Mouse (Mus musculus): ENCODE results near the gene Rab13.
A peak's percentile ranks its signal among the peaks of the same experiment; 100 is the strongest.
"Not testable (repeated sequence)": the region's sequence is repeated elsewhere in the genome, so short reads cannot be mapped to it uniquely, and the experiment has no call there.

The Rab13 gene

GRCm38 (mm10) chr3:90224331-90224730 is 10.8 kb downstream of the Rab13 start:
- DNase-seq (ENCODE audit: low spot score), result no peak

- DNase-seq (ENCODE audit: low spot score), result no peak
Observed at GRCm38 (mm10) chr3:90231075-90231474, 17.6 kb downstream of the Rab13 start.

GRCm38 (mm10) chr3:90231507-90232333 is 18.2 kb downstream of the Rab13 start, which contains the start of gene Jtb:
Gene Jtb, plus strand, starts transcription at chr3:90231597.
- peak; percentile 97 for DNase-seq (ENCODE audit: low spot score)

- DNase-seq (ENCODE audit: low spot score), result no peak
Observed at GRCm38 (mm10) chr3:90241251-90241650, 27.8 kb downstream of the Rab13 start.

- DNase-seq (ENCODE audit: low spot score), result no peak
Observed at GRCm38 (mm10) chr3:90241669-90242358, 28.3 kb downstream of the Rab13 start.

GRCm38 (mm10) chr3:90242984-90243775 is 29.7 kb downstream of the Rab13 start, which contains the start of gene Creb3l4:
Gene Creb3l4, minus strand, starts transcription at chr3:90243512.
- DNase-seq (ENCODE audit: low spot score), result peak; percentile 90

- no peak for DNase-seq (ENCODE audit: low spot score)
Observed at GRCm38 (mm10) chr3:90245406-90245805, 31.9 kb downstream of the Rab13 start.

GRCm38 (mm10) chr3:90247630-90247959 is 34.1 kb downstream of the Rab13 start:
- no peak for DNase-seq (ENCODE audit: low spot score)

GRCm38 (mm10) chr3:90247960-90248745 is 34.7 kb downstream of the Rab13 start, which contains the start of gene Slc39a1:
Gene Slc39a1, plus strand, starts transcription at chr3:90248172.
- DNase-seq (ENCODE audit: low spot score), result peak; percentile 100

- DNase-seq (ENCODE audit: low spot score), result peak; percentile 55
Observed at GRCm38 (mm10) chr3:90248746-90249100, 35.2 kb downstream of the Rab13 start.

- no peak for DNase-seq (ENCODE audit: low spot score)
Observed at GRCm38 (mm10) chr3:90250791-90251190, 37.3 kb downstream of the Rab13 start.

- DNase-seq (ENCODE audit: low spot score), result not testable (repeated sequence)
Observed at GRCm38 (mm10) chr3:90251731-90252226, 38.3 kb downstream of the Rab13 start.

- DNase-seq (ENCODE audit: low spot score), result not testable (repeated sequence)
Observed at GRCm38 (mm10) chr3:90252659-90253058, 39.2 kb downstream of the Rab13 start.

- not testable (repeated sequence) for DNase-seq (ENCODE audit: low spot score)
Observed at GRCm38 (mm10) chr3:90253174-90253573, 39.7 kb downstream of the Rab13 start.

GRCm38 (mm10) chr3:90253653-90254418 is 40.3 kb downstream of the Rab13 start, which contains the start of gene Crtc2:
Gene Crtc2, plus strand, starts transcription at chr3:90254163.
- DNase-seq (ENCODE audit: low spot score), result peak; percentile 98

GRCm38 (mm10) chr3:90254419-90255193 is 41.1 kb downstream of the Rab13 start:
- DNase-seq (ENCODE audit: low spot score), result peak; percentile 76

GRCm38 (mm10) chr3:90255194-90255565 is 41.7 kb downstream of the Rab13 start:
- DNase-seq (ENCODE audit: low spot score), result no peak

- DNase-seq (ENCODE audit: low spot score), result no peak
Observed at GRCm38 (mm10) chr3:90255784-90256353, 42.4 kb downstream of the Rab13 start.
